Mouse (Mus musculus) MEL (cell line): ENCODE measurements around the gene Abcd2. TPM values are rescaled to one million over a fixed set of nuclear protein-coding genes. Genes with fewer than 3 reads are reported as not detected.

Source experiments
- DNase-seq: peaks from one replicate; pipeline ENCODE4 v3.0.0; 2011; ENCODE audit warnings: low read depth, low spot score
- H3K27ac ChIP-seq: 2 replicates; pipeline ENCODE4 v1.5.1; 2012; ENCODE audit warnings: low read depth, mild to moderate bottlenecking, control low read depth, low read length, moderate library complexity; ENCODE audit not compliant: control insufficient read depth
- H3K27me3 ChIP-seq, 2 experiments: fragments of 150-350 bp in 1 of 2; sonication (generic) in 1 of 2; 2 replicates each; pipeline ENCODE4 v1.6.1; 2012; ENCODE audit warnings: low read length in 2 of 2, mild to moderate bottlenecking in 2 of 2, improper control_type of control experiment in 1 of 2, moderate library complexity in 1 of 2; ENCODE audit not compliant: insufficient read depth in 2 of 2, control insufficient read depth in 1 of 2
- H3K36me3 ChIP-seq, 2 experiments: 2 replicates each; pipeline ENCODE4 v1.6.1; 2012 to 2014; ENCODE audit warnings: low read length in 2 of 2, improper control_type of control experiment in 1 of 2, inconsistent platforms in 1 of 2, mild to moderate bottlenecking in 1 of 2; ENCODE audit not compliant: insufficient read depth in 2 of 2, control insufficient read depth in 1 of 2
- H3K4me1 ChIP-seq, 2 experiments: fragments of 150-350 bp in 1 of 2; sonication (generic) in 1 of 2; 2 replicates each; pipeline ENCODE4 v1.6.1; 2012; ENCODE audit warnings: low read length in 2 of 2, improper control_type of control experiment in 1 of 2, mild to moderate bottlenecking in 1 of 2; ENCODE audit not compliant: insufficient read depth in 2 of 2, control insufficient read depth in 1 of 2
- H3K4me3 ChIP-seq, 2 experiments: fragments of 150-350 bp in 1 of 2; sonication (generic) in 1 of 2; 2 replicates each; pipeline ENCODE4 v1.5.1; 2012; ENCODE audit warnings: low read depth in 2 of 2, low read length in 2 of 2, mild to moderate bottlenecking in 2 of 2, moderate library complexity in 2 of 2, control low read depth in 1 of 2, improper control_type of control experiment in 1 of 2; ENCODE audit not compliant: control insufficient read depth in 1 of 2, insufficient read depth in 1 of 2
- H3K79me2 ChIP-seq: 2 replicates; pipeline ENCODE4 v1.6.1; 2012; ENCODE audit warnings: mild to moderate bottlenecking, low read length, moderate library complexity; ENCODE audit not compliant: control insufficient read depth, poor library complexity, insufficient read depth
- H3K9ac ChIP-seq: 2 replicates; pipeline ENCODE4 v1.6.1; 2012; ENCODE audit warnings: low read depth, mild to moderate bottlenecking, control low read depth, low read length, moderate library complexity; ENCODE audit not compliant: control insufficient read depth, poor library complexity, severe bottlenecking
- H3K9me3 ChIP-seq: fragments of 150-350 bp; sonication (generic); replicated peaks from 2 replicates; pipeline ENCODE4 v1.6.1; 2012; ENCODE audit warnings: mild to moderate bottlenecking, low read length, improper control_type of control experiment, moderate library complexity; ENCODE audit not compliant: insufficient read depth
- BHLHE40 ChIP-seq: IDR thresholded peaks from 2 replicates; pipeline ENCODE4 v1.6.1; 2012; ENCODE audit warnings: low read depth, mild to moderate bottlenecking, inconsistent platforms, low read length, improper control_type of control experiment, borderline replicate concordance
- E2F4 ChIP-seq: IDR thresholded peaks from 2 replicates; pipeline ENCODE4 v1.6.1; 2011; ENCODE audit warnings: low read depth, low read length, improper control_type of control experiment, borderline replicate concordance
- ELF1 ChIP-seq: IDR thresholded peaks from 2 replicates; pipeline ENCODE4 v1.6.1; 2014; ENCODE audit warnings: low read depth, mild to moderate bottlenecking, inconsistent platforms, low read length, improper control_type of control experiment, moderate library complexity
- EP300 ChIP-seq, 2 experiments: IDR thresholded peaks; 2 replicates each; pipeline ENCODE4 v1.6.1; 2011; ENCODE audit warnings: improper control_type of control experiment in 2 of 2, low read length in 2 of 2, low read depth in 1 of 2, mild to moderate bottlenecking in 1 of 2
- ETS1 ChIP-seq: IDR thresholded peaks from 2 replicates; pipeline ENCODE4 v1.6.1; 2012; ENCODE audit warnings: low read depth, mild to moderate bottlenecking, inconsistent platforms, low read length, improper control_type of control experiment, moderate library complexity
- GABPA ChIP-seq: IDR thresholded peaks from 2 replicates; pipeline ENCODE4 v1.6.1; 2012; ENCODE audit warnings: low read depth, mild to moderate bottlenecking, inconsistent platforms, low read length, improper control_type of control experiment, moderate library complexity
- JUND ChIP-seq: IDR thresholded peaks from 2 replicates; pipeline ENCODE4 v1.6.1; 2011; ENCODE audit warnings: low read depth, mild to moderate bottlenecking, improper control_type of control experiment, low read length
- MAZ ChIP-seq: IDR thresholded peaks from 2 replicates; pipeline ENCODE4 v1.6.1; 2012; ENCODE audit warnings: low read depth, mild to moderate bottlenecking, inconsistent platforms, low read length, improper control_type of control experiment
- MEF2A ChIP-seq: IDR thresholded peaks from 2 replicates; pipeline ENCODE4 v1.6.1; 2014; ENCODE audit warnings: low read depth, mild to moderate bottlenecking, inconsistent platforms, low read length, improper control_type of control experiment; ENCODE audit not compliant: poor library complexity, insufficient replicate concordance, severe bottlenecking; ENCODE audit errors: extremely low read depth
- MXI1 ChIP-seq: IDR thresholded peaks from 2 replicates; pipeline ENCODE4 v1.6.1; 2011; ENCODE audit warnings: mild to moderate bottlenecking, low read depth, low read length, improper control_type of control experiment
- POLR2AphosphoS2 ChIP-seq: IDR thresholded peaks from 2 replicates; pipeline ENCODE4 v1.6.1; 2011; ENCODE audit warnings: low read length, improper control_type of control experiment
- POLR2AphosphoS5 ChIP-seq: IDR thresholded peaks from 2 replicates; pipeline ENCODE4 v1.6.1; 2012; ENCODE audit warnings: low read depth, borderline replicate concordance, mild to moderate bottlenecking, inconsistent platforms, low read length, moderate library complexity, mixed read lengths
- RAD21 ChIP-seq: IDR thresholded peaks from 2 replicates; pipeline ENCODE4 v1.6.1; 2011; ENCODE audit warnings: mild to moderate bottlenecking, low read depth, low read length, improper control_type of control experiment
- RCOR1 ChIP-seq: IDR thresholded peaks from 2 replicates; pipeline ENCODE4 v1.6.1; 2012; ENCODE audit warnings: low read depth, mild to moderate bottlenecking, inconsistent platforms, low read length, improper control_type of control experiment
- SIN3A ChIP-seq: IDR thresholded peaks from 2 replicates; pipeline ENCODE4 v1.6.1; 2012; ENCODE audit warnings: low read length, improper control_type of control experiment, inconsistent platforms
- SMC3 ChIP-seq: IDR thresholded peaks from 2 replicates; pipeline ENCODE4 v1.6.1; 2011; ENCODE audit warnings: low read depth, low read length, improper control_type of control experiment
- TBP ChIP-seq: IDR thresholded peaks from 2 replicates; pipeline ENCODE4 v1.8.0; 2011; ENCODE audit warnings: low read depth, low read length, improper control_type of control experiment
- USF1 ChIP-seq: IDR thresholded peaks from 2 replicates; pipeline ENCODE4 v1.6.1; 2014; ENCODE audit warnings: low read depth, mild to moderate bottlenecking, inconsistent platforms, low read length, improper control_type of control experiment, moderate library complexity
- ZKSCAN1 ChIP-seq: IDR thresholded peaks from 2 replicates; pipeline ENCODE4 v1.6.1; 2012; ENCODE audit warnings: low read depth, mild to moderate bottlenecking, inconsistent platforms, low read length, improper control_type of control experiment, moderate library complexity
- polyA plus RNA-seq, 2 experiments: library from polyadenylated mRNA; stranded (reverse) in 1 of 2; unstranded in 1 of 2; fragments of >175 nt in 1 of 2; fragments of >200 nt in 1 of 2; gene quantifications; 2 replicates each; pipeline versions ENCODE4 v1.2.1 to v1.2.4; 2012; ENCODE audit warnings: low replicate concordance in 2 of 2, low read depth in 1 of 2; ENCODE audit not compliant: insufficient read length in 2 of 2, insufficient read depth in 1 of 2, missing spikeins in 1 of 2
- total RNA-seq: library from RNA; depleted of rRNA; stranded (reverse); fragments of 300-350 nt; gene quantifications from 2 replicates; pipeline ENCODE4 v1.2.3, GENCODE M21; 2012

Gene Abcd2
- total and polyA plus RNA-seq, 3 experiments: not detected

- Histone ChIP-seq H3K4me1 (no peaks in the 10 kb centered on the region), H3K79me2 (no peaks in the 10 kb centered on the region), H3K36me3 (no peaks in the 10 kb centered on the region), H3K4me3 (no peak overlapping the region), H3K27me3 (no peaks in the 10 kb centered on the region), H3K9me3 (no peaks in the 10 kb centered on the region), H3K27ac (no peak overlapping the region), H3K9ac (no peak overlapping the region)
- no peak for DNase-seq
- TF ChIP-seq JUND (no peak), MAZ (no peak), MEF2A (no peak), ZKSCAN1 (no peak), POLR2AphosphoS5 (no peak), ELF1 (no peak), RCOR1 (no peak), ETS1 (no peak), POLR2AphosphoS2 (no peak), BHLHE40 (no peak), RAD21 (no peak), E2F4 (no peak), GABPA (no peak), MXI1 (no peak), SIN3A (no peak), TBP (no peak), SMC3 (no peak), USF1 (no peak)
Measured at GRCm38 (mm10) chr15:91170602-91171328, 20.8 kb downstream of the Abcd2 start.

GRCm38 (mm10) chr15:91167850-91168562 lies 23.6 kb downstream of the Abcd2 start:
- TF ChIP-seq MXI1 (no peak), MEF2A (no peak), EP300 (IDR thresholded peaks at IDR 0.05; ENCODE audit: low read depth in 1 of 2, low read length in 2 of 2) (no peak), RAD21 (no peak), USF1 (no peak)
- Histone ChIP-seq H3K4me3 (no peak overlapping the region), H3K9ac (no peak overlapping the region), H3K36me3 (no peaks in the 10 kb centered on the region), H3K27ac (no peak overlapping the region), H3K27me3 (no peaks in the 10 kb centered on the region), H3K9me3 (no peaks in the 10 kb centered on the region), H3K4me1 (no peaks in the 10 kb centered on the region), H3K79me2 (no peaks in the 10 kb centered on the region)
- DNase-seq: no peak
